Mouse (Mus musculus) small intestine, adult 2 months (tissue): Measurements from ENCODE around the gene H13. TPM values are rescaled to one million over a fixed set of nuclear protein-coding genes. Genes with fewer than 3 reads are reported as not detected.
A peak's percentile ranks its signal among the peaks of the same experiment; 100 is the strongest.

ENCODE experiments used
- H3K27ac ChIP-seq: fragments of 200-500 bp; 2 replicates; pipeline ENCODE4 v1.5.1; 2012; ENCODE audit warnings: low read depth, low read length, control low read depth, inconsistent platforms; ENCODE audit not compliant: insufficient read depth
- H3K27me3 ChIP-seq: fragments of 200-500 bp; 2 replicates; pipeline ENCODE4 v1.6.1; 2012; ENCODE audit warnings: mild to moderate bottlenecking, moderate library complexity, low read length, inconsistent platforms; ENCODE audit not compliant: control insufficient read depth, insufficient read depth
- H3K36me3 ChIP-seq: fragments of 200-500 bp; 2 replicates; pipeline ENCODE4 v1.6.1; 2012; ENCODE audit warnings: mild to moderate bottlenecking, low read length, control low read depth, inconsistent platforms; ENCODE audit not compliant: control insufficient read depth, insufficient read depth
- H3K4me1 ChIP-seq: fragments of 200-500 bp; 2 replicates; pipeline ENCODE4 v1.6.1; 2012; ENCODE audit warnings: low read length, inconsistent platforms, mixed read lengths; ENCODE audit not compliant: control insufficient read depth, insufficient read depth, insufficient read length
- H3K4me3 ChIP-seq: fragments of 200-500 bp; 2 replicates; pipeline ENCODE4 v1.5.1; 2012; ENCODE audit warnings: low read depth, mild to moderate bottlenecking, control low read depth, inconsistent platforms, low read length, moderate library complexity
- CTCF ChIP-seq: fragments of 200-500 bp; IDR thresholded peaks from 2 replicates; pipeline ENCODE4 v1.5.1; 2012; ENCODE audit warnings: low read depth, mild to moderate bottlenecking, control low read depth, inconsistent platforms, low read length, moderate library complexity, mixed read lengths; ENCODE audit not compliant: insufficient replicate concordance, insufficient read length; ENCODE audit errors: extremely low read depth
- POLR2A ChIP-seq: fragments of 200-500 bp; IDR thresholded peaks from 2 replicates; pipeline ENCODE4 v1.6.1; 2012; ENCODE audit warnings: low read depth, mild to moderate bottlenecking, control low read depth, inconsistent platforms, low read length, moderate library complexity
- WGBS: fragments of 180-500 bp; shearing (Covaris S2); methylation state at CpG from one replicate; pipeline ENCODE4 v1.1.7; 2018; 5-methylcytosine and 5-hydroxymethylcytosine counted together
- polyA plus RNA-seq: library from polyadenylated mRNA; depleted of rRNA; stranded (reverse); fragments of >200 nt; gene quantifications from 2 replicates; pipeline ENCODE4 v1.2.3, GENCODE M21; 2012

H13 gene
- polyA plus RNA-seq, 1 experiment, result 199 TPM

DNA sequence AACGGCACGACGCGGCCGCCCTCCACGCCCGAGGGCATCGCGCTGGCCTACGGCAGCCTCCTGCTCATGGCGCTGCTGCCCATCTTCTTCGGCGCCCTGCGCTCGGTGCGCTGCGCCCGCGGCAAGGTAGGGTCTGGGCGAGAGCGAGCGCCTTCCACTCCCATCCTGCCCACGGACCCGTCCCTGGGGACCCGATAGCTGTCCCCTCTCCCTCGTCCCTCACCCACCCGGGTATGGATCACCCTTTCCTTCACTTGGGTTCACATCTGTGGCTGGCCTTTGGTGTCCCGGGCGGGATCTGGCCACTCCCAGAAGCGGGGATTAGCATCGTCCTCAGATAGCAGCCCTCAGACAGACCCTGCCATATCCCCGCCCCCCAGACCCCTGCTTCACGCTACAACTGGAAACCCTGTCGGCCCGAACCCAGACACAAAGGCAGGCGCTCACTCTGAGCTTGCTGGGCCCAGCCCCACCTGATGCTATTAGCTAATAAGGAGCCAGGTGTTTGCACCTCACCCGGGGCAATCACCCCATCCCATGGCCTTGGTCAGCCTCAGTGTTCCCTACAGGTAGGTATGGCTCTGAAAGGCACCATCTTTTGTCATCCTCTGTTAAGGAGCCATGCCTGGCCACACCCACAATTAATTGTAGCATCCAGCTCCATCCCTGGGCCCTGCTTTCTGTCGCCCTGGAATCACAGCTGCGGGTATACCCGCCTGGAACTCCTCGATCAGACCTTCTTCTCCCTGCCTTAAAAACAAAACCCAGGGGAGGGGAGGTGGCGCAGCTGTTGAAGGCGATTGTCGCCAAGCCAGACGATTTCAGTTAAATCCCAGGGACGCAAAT lies 601 bp downstream of the H13 start:
- WGBS, result 3% methylated on average over 46 of the region's 46 CpGs
- Histone ChIP-seq H3K4me1 (peaks cover 17% of the 10 kb centered on the region; the same call in 1 of the 2 replicates), H3K27me3 (no peaks in the 10 kb centered on the region), H3K27ac (peak overlapping the region; percentile 60), H3K4me3 (peak overlapping the region; percentile 86), H3K36me3 (no peaks in the 10 kb centered on the region; the same call in 1 of the 2 replicates)
- no peak for TF ChIP-seq POLR2A

DNA sequence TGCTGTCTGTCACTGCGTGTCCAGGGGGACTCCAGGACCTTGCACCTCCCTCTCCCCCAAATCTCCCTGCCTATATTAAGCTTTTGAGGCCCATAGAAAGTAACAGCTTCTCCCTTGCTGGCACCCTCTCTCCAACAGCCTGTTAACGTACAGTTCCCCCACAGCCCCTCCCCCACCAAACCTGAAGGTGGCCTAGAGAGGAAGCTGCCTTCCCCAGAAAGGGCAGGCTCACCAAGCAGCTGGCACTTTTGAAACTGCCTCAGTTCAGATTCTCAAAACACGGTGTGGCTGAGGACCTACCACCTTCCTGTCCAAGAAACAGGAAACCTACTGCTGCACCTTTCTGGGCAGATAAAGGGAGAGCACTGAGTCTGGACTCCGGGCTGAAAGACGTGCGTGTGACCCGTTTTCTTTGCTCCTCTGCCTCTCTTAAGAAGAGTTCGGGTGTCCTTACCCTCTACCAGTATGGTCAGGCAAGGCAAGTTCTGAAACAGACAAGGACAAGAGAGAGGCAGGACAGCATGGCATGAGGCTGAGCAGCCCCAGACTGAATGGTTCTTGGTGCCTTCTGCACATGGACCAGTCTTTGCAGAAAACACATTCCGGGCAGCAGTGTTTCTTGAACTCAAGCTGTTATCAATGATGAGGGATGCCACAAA lies 1.9 kb downstream of the H13 start:
- 43% methylated on average over 9 of the region's 9 CpGs for WGBS
- H3K27ac ChIP-seq, result no peak overlapping the region
- no peak for TF ChIP-seq POLR2A
- TF ChIP-seq CTCF, result no peak

DNA sequence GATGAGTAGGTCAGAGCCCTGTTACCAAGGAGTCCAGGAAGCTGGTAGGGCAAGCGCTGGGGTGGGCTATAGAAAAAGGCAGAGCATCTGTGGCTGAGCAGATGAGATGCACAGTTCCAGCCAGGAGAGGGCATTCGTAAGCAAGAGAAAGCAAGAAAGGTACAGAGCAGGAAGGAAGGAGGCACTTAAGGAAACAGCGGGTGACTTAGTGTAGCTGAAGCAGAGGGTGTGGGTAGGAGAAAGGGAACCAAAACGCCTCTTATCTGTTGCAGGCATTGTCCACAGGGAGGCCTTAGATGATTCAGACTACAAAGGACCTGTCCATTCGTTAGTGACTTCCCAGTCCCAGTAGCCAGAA lies 2.4 kb downstream of the H13 start:
- peak overlapping the region; percentile 86 for H3K4me3 ChIP-seq
- H3K36me3 ChIP-seq, result peaks cover 13% of the 10 kb centered on the region
- TF ChIP-seq POLR2A (no peak), CTCF (peak; percentile 50; the same call in 1 of the 2 replicates)
- no peaks in the 10 kb centered on the region for H3K27me3 ChIP-seq
- H3K27ac ChIP-seq, result no peak overlapping the region
- H3K4me1 ChIP-seq, result peaks cover 17% of the 10 kb centered on the region; the same call in 1 of the 2 replicates
- WGBS, result 9% methylated on average over 5 of the region's 5 CpGs

More for the DNA sequence above, 1.9 kb downstream of the H13 start:
- no peaks in the 10 kb centered on the region for H3K27me3 ChIP-seq
- peaks cover 9% of the 10 kb centered on the region for H3K36me3 ChIP-seq
- peak overlapping the region; percentile 86 for H3K4me3 ChIP-seq
- H3K4me1 ChIP-seq, result peaks cover 17% of the 10 kb centered on the region; the same call in 1 of the 2 replicates

DNA sequence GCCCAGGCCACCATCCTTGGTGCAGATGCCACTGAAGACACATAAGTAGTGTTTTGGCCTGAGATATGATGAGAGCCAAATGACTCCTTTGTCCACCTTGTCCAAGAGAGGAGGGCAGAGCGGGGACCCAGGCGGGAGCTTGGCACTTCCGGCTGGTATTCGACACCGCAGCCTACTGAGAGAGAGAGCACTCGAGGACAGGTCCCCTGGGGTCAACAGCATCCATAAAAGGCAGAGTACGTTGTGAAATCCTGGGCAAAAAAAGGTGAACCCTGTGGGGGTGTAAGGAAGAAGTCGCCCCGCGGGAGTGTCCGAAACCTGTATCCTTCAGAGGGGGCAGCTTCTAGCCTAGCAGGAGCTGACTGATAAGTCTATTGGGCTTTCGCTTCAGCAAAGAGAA lies 2.9 kb downstream of the H13 start:
- 85% methylated on average over 12 of the region's 12 CpGs for WGBS
- no peak for TF ChIP-seq CTCF
- TF ChIP-seq POLR2A, result no peak
- Histone ChIP-seq H3K4me1 (peaks cover 17% of the 10 kb centered on the region; the same call in 1 of the 2 replicates), H3K27ac (no peak overlapping the region), H3K36me3 (peaks cover 17% of the 10 kb centered on the region), H3K27me3 (no peaks in the 10 kb centered on the region), H3K4me3 (no peak overlapping the region)

DNA sequence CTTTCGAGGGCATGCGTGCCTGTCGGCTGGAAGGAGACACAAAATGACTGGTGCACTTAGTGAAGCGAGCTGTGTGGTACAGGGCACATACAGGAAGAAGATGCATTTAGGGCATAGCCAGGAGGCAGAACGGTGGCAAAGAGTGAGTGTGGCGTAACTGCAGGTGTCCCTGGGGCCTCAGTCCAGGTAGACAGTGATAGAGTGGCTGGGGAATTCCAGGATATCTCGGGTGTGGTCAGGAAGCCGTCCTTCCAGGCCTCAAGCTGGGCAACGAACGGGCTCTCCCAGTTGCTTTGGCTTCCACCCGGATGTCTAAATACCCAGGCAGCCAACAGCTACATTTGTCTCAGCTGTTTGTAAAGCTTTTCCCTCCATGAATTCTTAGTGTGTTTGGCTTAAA lies 4.9 kb downstream of the H13 start:
- Histone ChIP-seq H3K27me3 (no peaks in the 10 kb centered on the region), H3K36me3 (peaks cover 30% of the 10 kb centered on the region), H3K27ac (peak overlapping the region; percentile 22; the same call in 1 of the 2 replicates), H3K4me1 (peaks cover 17% of the 10 kb centered on the region; the same call in 1 of the 2 replicates), H3K4me3 (no peak overlapping the region)
- TF ChIP-seq POLR2A (no peak), CTCF (no peak)
- 24% methylated on average over 11 of the region's 11 CpGs for WGBS

DNA sequence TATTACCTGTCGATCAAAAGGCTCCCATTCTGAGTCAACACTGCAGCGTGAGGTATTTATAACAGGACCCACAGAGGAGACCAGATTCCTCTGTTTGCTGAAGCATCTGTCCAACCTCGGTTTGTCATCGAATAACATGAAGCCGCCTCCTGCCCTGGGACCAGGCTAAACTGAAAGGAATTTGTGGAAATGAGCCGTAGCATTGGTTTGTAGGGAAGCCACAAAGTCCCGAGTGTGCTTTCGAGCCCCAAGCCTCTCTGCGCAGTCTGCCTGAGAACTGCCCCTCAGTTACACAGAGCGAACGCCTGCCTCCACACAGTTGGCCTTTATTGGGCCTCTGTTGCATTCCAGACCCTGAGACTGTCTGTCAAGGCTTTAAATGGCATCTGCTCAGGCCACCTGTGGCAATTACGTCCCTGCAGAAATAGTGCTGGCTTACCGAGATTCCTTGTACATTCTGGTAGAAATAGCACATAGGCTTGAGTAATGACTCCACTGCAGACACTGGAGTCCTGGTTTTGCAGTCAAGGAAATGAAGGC lies 6.1 kb downstream of the H13 start:
- WGBS, result 77% methylated on average over 13 of the region's 13 CpGs
- TF ChIP-seq CTCF (no peak), POLR2A (no peak)
- H3K36me3 ChIP-seq, result peaks cover 34% of the 10 kb centered on the region

DNA sequence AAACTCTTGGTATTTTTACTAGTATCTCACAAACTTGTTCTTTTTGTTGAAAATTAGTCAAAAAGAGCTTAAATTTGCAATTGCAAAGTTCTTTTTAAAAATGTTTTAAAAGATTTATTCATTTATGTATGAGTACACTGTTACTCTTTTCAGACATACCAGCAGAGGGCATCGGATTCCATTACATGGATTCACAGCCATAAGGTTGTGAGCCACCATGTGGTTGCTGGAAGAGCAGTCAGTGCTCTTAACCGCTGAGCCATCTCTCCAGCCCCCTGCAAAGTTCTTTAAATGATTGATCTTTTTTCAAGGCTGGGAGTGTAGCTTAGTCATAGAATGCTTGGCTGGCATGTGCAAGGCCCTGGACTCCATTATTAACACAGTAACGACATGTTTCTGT lies 9.0 kb downstream of the H13 start:
- H3K27me3 ChIP-seq, result no peaks in the 10 kb centered on the region
- H3K36me3 ChIP-seq, result peaks cover 61% of the 10 kb centered on the region
- 45% methylated on average over 3 of the region's 3 CpGs for WGBS
- no peak overlapping the region for H3K27ac ChIP-seq
- peaks cover 3% of the 10 kb centered on the region; the same call in 1 of the 2 replicates for H3K4me1 ChIP-seq
- no peak for TF ChIP-seq POLR2A
- peak; percentile 52; the same call in 1 of the 2 replicates for TF ChIP-seq CTCF
- no peak overlapping the region for H3K4me3 ChIP-seq

More for the DNA sequence above, 6.1 kb downstream of the H13 start:
- Histone ChIP-seq H3K27ac (no peak overlapping the region), H3K4me1 (peaks cover 17% of the 10 kb centered on the region; the same call in 1 of the 2 replicates), H3K4me3 (no peak overlapping the region), H3K27me3 (no peaks in the 10 kb centered on the region)
